Mouse (Mus musculus) gastrocnemius, adult 8-10 months (tissue): ENCODE measurements around the gene Cd82. TPM values are rescaled to one million over a fixed set of nuclear protein-coding genes. Genes with fewer than 3 reads are reported as not detected.
A peak's percentile ranks its signal among the peaks of the same experiment; 100 is the strongest.

Source experiments
- DNase-seq, 2 experiments: peaks; one replicate each; pipeline ENCODE4 v3.0.0; 2022; ENCODE audit warnings: low spot score in 2 of 2
- total RNA-seq, 4 experiments: library from RNA; stranded (reverse); gene quantifications; 2 replicates each; pipeline ENCODE4 v1.2.4; 2022

The Cd82 gene
- total RNA-seq, 4 experiments from 2014 or later, result 7.6 to 10.1 (median 9.8) TPM

GRCm38 (mm10) chr2:93416874-93417709, 45.8 kb downstream of the Cd82 start:
- no peak for DNase-seq

- DNase-seq, result no peak
Observed at GRCm38 (mm10) chr2:93415281-93415680, 47.7 kb downstream of the Cd82 start.

GRCm38 (mm10) chr2:93414163-93414562, 48.8 kb downstream of the Cd82 start:
- DNase-seq, result no peak

GRCm38 (mm10) chr2:93413367-93414014, 49.4 kb downstream of the Cd82 start:
- DNase-seq, result peak; percentile 41

GRCm38 (mm10) chr2:93412101-93412500, 50.8 kb downstream of the Cd82 start:
- no peak for DNase-seq

GRCm38 (mm10) chr2:93410899-93411570, 51.9 kb downstream of the Cd82 start:
- no peak for DNase-seq

GRCm38 (mm10) chr2:93405017-93405425, 57.9 kb downstream of the Cd82 start:
- no peak for DNase-seq

- no peak for DNase-seq
Observed at GRCm38 (mm10) chr2:93404169-93404568, 58.8 kb downstream of the Cd82 start.

GRCm38 (mm10) chr2:93403267-93403666, 59.7 kb downstream of the Cd82 start:
- DNase-seq, result no peak

- no peak for DNase-seq
Observed at GRCm38 (mm10) chr2:93391198-93391597, 71.7 kb downstream of the Cd82 start.

- no peak for DNase-seq
Observed at GRCm38 (mm10) chr2:93390170-93390926, 72.6 kb downstream of the Cd82 start.

- DNase-seq, result no peak
Observed at GRCm38 (mm10) chr2:93386958-93387357, 76.0 kb downstream of the Cd82 start.

- no peak for DNase-seq
Observed at GRCm38 (mm10) chr2:93383831-93384230, 79.1 kb downstream of the Cd82 start.

- DNase-seq, result no peak
Observed at GRCm38 (mm10) chr2:93380680-93381089, 82.3 kb downstream of the Cd82 start.

GRCm38 (mm10) chr2:93377797-93378196, 85.1 kb downstream of the Cd82 start:
- DNase-seq, result no peak

GRCm38 (mm10) chr2:93377157-93377556, 85.8 kb downstream of the Cd82 start:
- no peak for DNase-seq

GRCm38 (mm10) chr2:93372872-93373271, 90.1 kb downstream of the Cd82 start:
- DNase-seq, result no peak

GRCm38 (mm10) chr2:93372097-93372571, 90.8 kb downstream of the Cd82 start:
- DNase-seq, result no peak
